In genomic region chr7:132615346-132615745, GRCm38 (mm10) we compare ENCODE assay signal across 30 mouse cellular contexts. TPM values are rescaled to one million over a fixed set of nuclear protein-coding genes. Genes with fewer than 3 reads are reported as not detected.
DNase-seq lines count a peak whose midpoint lies in the region; ATAC-seq lines count a peak whose summit lies in the region.
"Had no signal": no experiment of that assay in that cellular context is flagged by ENCODE, and none has a peak within 500 bp of the region (broad histone marks: within the 10 kb centered on the region; RNA-seq: fewer than 3 reads in every experiment).

No protein-coding gene starts in this region.

- H3K4me1 ChIP-seq in heart, embryonic 11.5 days (ENCODE audit: control insufficient read depth, insufficient read depth, low read length) = peaks cover 6% of the 10 kb centered on the region; the same call in 1 of the 2 replicates
- peaks cover 15% of the 10 kb centered on the region for H3K4me1 ChIP-seq in heart, embryonic 10.5 days

- H3K27ac ChIP-seq in heart, embryonic 11.5 days (ENCODE audit: low read depth, low read length) = no peak overlapping the region
- no peak overlapping the region; the same call in 1 of the 2 replicates for H3K27ac ChIP-seq in heart, embryonic 10.5 days
- H3K27ac ChIP-seq: hindbrain, embryonic 14.5 days; intestine, embryonic 15.5 days; kidney, postnatal 0 days; limb, embryonic 13.5 days; midbrain, embryonic 15.5 days; stomach, postnatal 0 days had no signal

- no peaks in the 10 kb centered on the region for H3K36me3 ChIP-seq in heart, embryonic 11.5 days (ENCODE audit: control insufficient read depth, insufficient read depth, low read length)
- no peaks in the 10 kb centered on the region for H3K36me3 ChIP-seq in heart, embryonic 10.5 days
- H3K36me3 ChIP-seq: heart, embryonic 12.5 days; intestine, embryonic 15.5 days; limb, embryonic 13.5 days; midbrain, embryonic 15.5 days had no signal

- peak; percentile 53 to 72 for DNase-seq in adrenal gland, adult (ENCODE audit: inconsistent age in 2 of 2, low spot score in 1 of 2)
- DNase-seq in adrenal gland, postnatal 4 days (ENCODE audit: low spot score in 2 of 2) = no peak
- no peak for DNase-seq in heart, embryonic 10.5 days (ENCODE audit: low spot score)
- DNase-seq in lung, postnatal 10 days = peak; percentile 62
- DNase-seq in lung, postnatal 25 days (ENCODE audit: low spot score) = no peak
- peak; percentile 36 to 55 for DNase-seq in adrenal gland, postnatal 36 days
- no peak for DNase-seq in kidney, adult 8-10 months
- DNase-seq: cerebellum, adult 18-20 months; cerebellum, postnatal 25 days; heart, postnatal 14 days; right cerebral cortex, adult 18-20 months had no signal

- H3K4me3 ChIP-seq in heart, embryonic 11.5 days (ENCODE audit: low read depth, low read length) = no peak overlapping the region
- no peak overlapping the region for H3K4me3 ChIP-seq in heart, embryonic 10.5 days
- H3K4me3 ChIP-seq: heart, embryonic 12.5 days; intestine, embryonic 15.5 days; limb, embryonic 13.5 days; midbrain, embryonic 15.5 days had no signal

- no peaks in the 10 kb centered on the region for H3K27me3 ChIP-seq in heart, embryonic 11.5 days (ENCODE audit: control insufficient read depth, insufficient read depth, low read length)
- H3K27me3 ChIP-seq in heart, embryonic 10.5 days (ENCODE audit: insufficient read depth, poor library complexity, severe bottlenecking) = peaks cover 27% of the 10 kb centered on the region; the same call in 1 of the 2 replicates
- H3K27me3 ChIP-seq: heart, embryonic 12.5 days; intestine, embryonic 15.5 days; limb, embryonic 13.5 days; midbrain, embryonic 15.5 days had no signal

- H3K9me3 ChIP-seq in heart, embryonic 11.5 days (replicated peaks; ENCODE audit: control insufficient read depth, low read length) = no peaks in the 10 kb centered on the region
- no peaks in the 10 kb centered on the region for H3K9me3 ChIP-seq in heart, embryonic 10.5 days
- H3K9me3 ChIP-seq: heart, embryonic 12.5 days; intestine, embryonic 15.5 days; limb, embryonic 13.5 days; midbrain, embryonic 15.5 days had no signal

- WGBS in heart, embryonic 11.5 days (ENCODE audit: insufficient replicate concordance) = 18% methylated on average over 3 of the region's 3 CpGs
- 16% methylated on average over 3 of the region's 3 CpGs for WGBS in heart, embryonic 10.5 days

- ATAC-seq in heart, embryonic 11.5 days (replicated peaks; ENCODE audit: insufficient number of reproducible peaks, low FRiP score, low TSS enrichment) = no peak
- ATAC-seq: CD4-positive, CD25-positive, alpha-beta regulatory T cell, adult 4 months; forebrain, embryonic 14.5 days; intestine, embryonic 15.5 days; midbrain, embryonic 15.5 days had no signal

- H3K4me2 ChIP-seq in heart, embryonic 11.5 days = no peak overlapping the region
- H3K4me2 ChIP-seq: heart, embryonic 12.5 days; hindbrain, embryonic 14.5 days; intestine, embryonic 15.5 days; limb, embryonic 13.5 days; midbrain, embryonic 15.5 days had no signal

- peak overlapping the region; percentile 3; the same call in 1 of the 2 replicates for H3K9ac ChIP-seq in heart, embryonic 11.5 days (ENCODE audit: low read depth, low read length)
- H3K9ac ChIP-seq: heart, embryonic 12.5 days; hindbrain, embryonic 14.5 days; intestine, embryonic 15.5 days; limb, embryonic 13.5 days; midbrain, embryonic 15.5 days had no signal

RNA-seq across cellular contexts. Expression of gene Lhpp, which starts 4.9 kb away (rescaled TPM):
- 10 to 100 TPM; 18.7 to 18.9 TPM for total RNA-seq in adrenal gland, postnatal 4 days (2021)
- 21.2 and 21.9 TPM in 2 replicates for polyA plus RNA-seq in heart, embryonic 11.5 days (2014; fragmentation: Nextera tagmentation; extraction: Ambion mirVana)
- polyA plus RNA-seq in heart, embryonic 10.5 days (2016; fragmentation: Nextera tagmentation; extraction: Ambion mirVana) = 17.4 and 19.3 TPM in 2 replicates
- 10 to 100 TPM; 19.2 to 27.6 TPM for total RNA-seq in adrenal gland, postnatal 36 days (2021)

RNA-seq across cellular contexts. Expression of gene Nkx1-2, which starts 15.9 kb away (rescaled TPM):
- not detected for total RNA-seq in adrenal gland, postnatal 4 days (2021)
- polyA plus RNA-seq in heart, embryonic 11.5 days (2014; fragmentation: Nextera tagmentation; extraction: Ambion mirVana) = 0.04 TPM in 1 of 2 replicates, not detected in the other
- not detected in 2 replicates for polyA plus RNA-seq in heart, embryonic 10.5 days (2016; fragmentation: Nextera tagmentation; extraction: Ambion mirVana)
- not detected for total RNA-seq in adrenal gland, postnatal 36 days (2021)
- total RNA-seq: gastrocnemius, postnatal 4 days; heart, postnatal 14 days; layer of hippocampus, postnatal 14 days; left cerebral cortex, postnatal 10 days; megakaryocyte progenitor cell, adult 5-6 weeks; neutrophil, adult 5-6 weeks had no signal
- polyA plus RNA-seq: CD4-positive, CD25-positive, alpha-beta regulatory T cell, adult 4 months; embryonic facial prominence, embryonic 11.5 days; forebrain, embryonic 14.5 days; heart, embryonic 12.5 days; liver, embryonic 16.5 days; stomach, postnatal 0 days; thymus, postnatal 0 days; urinary bladder, adult 2 months had no signal

RNA-seq across cellular contexts. Expression of gene Oat, which starts 39.1 kb away (rescaled TPM):
- 10 to 100 TPM; 86.9 to 88.4 TPM for total RNA-seq in adrenal gland, postnatal 4 days (2021)
- 162 and 186 TPM in 2 replicates for polyA plus RNA-seq in heart, embryonic 11.5 days (2014; fragmentation: Nextera tagmentation; extraction: Ambion mirVana)
- 148 and 160 TPM in 2 replicates for polyA plus RNA-seq in heart, embryonic 10.5 days (2016; fragmentation: Nextera tagmentation; extraction: Ambion mirVana)
- 100 to 1,000 TPM; 130 to 141 TPM for total RNA-seq in adrenal gland, postnatal 36 days (2021)

Comparison
In these comparisons a context has a peak if more than half of its experiments do, and no peak if none do; other contexts are left out.
1. DNase-seq: peak in adrenal gland, adult (2 of 2), lung, postnatal 10 days (single experiment) and adrenal gland, postnatal 36 days (2 of 2); none in adrenal gland, postnatal 4 days (0 of 2), heart, embryonic 10.5 days (single experiment), lung, postnatal 25 days (single experiment) and kidney, adult 8-10 months (0 of 2).